Mouse (Mus musculus): ENCODE results near the gene Nphp1. TPM values are rescaled to one million over a fixed set of nuclear protein-coding genes. Genes with fewer than 3 reads are reported as not detected.

Gene Nphp1
- total and polyA plus RNA-seq, 2 experiments from 2014 or later: 8.9 to 21.3 TPM

DNA sequence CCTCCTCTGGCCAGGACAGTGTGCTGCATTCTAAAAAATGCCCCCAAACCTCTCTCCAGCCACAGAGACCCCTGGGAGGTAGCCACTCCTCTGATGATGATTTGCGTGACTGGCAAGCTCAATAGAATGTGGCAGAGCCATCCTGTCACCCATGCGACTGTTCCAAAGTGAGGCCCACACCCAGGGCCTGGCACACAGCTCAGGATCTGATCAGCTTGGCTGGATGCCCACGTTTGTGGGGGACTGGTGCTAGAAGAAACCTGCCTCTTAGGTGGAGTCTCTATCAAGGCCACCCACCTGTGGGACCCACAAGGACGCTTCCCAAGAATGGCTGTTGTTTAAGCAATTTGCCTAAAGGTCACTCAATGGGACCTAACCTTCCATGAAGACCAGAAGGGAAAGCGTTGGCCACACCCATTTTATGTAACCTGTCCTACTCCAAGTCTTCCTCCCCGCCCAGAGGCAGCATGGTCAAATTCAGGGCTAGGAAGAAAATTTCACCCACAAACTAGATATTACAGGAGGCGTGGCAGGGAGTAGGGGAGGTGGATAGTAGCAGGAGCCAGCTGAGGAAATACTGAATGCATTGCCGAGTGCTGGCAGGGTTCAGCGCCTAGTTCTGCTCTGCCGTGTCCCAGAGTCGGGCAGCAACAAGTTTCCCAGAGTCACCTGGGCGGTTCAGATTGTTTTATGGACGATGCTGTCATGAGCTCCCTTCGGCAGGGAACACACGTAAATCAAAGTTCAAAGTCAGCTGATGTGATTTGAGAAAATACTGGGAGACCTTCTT, 59.8 kb downstream of the Nphp1 start:
- WGBS: 42% methylated on average over 15 of the region's 15 CpGs
- Histone ChIP-seq H3K4me1 (ENCODE audit: control insufficient read depth, insufficient read depth) (peaks cover 4% of the 10 kb centered on the region; the same call in 1 of the 2 replicates), H3K9me3 (replicated peaks; ENCODE audit: control insufficient read depth, low read length) (no peaks in the 10 kb centered on the region), H3K36me3 (replicated peaks; ENCODE audit: control insufficient read depth, insufficient read depth, low read length) (no peaks in the 10 kb centered on the region), H3K27ac (ENCODE audit: low read depth) (peak overlapping the region; percentile 72), H3K4me2 (ENCODE audit: low read depth, low read length) (peak overlapping the region; percentile 55), H3K27me3 (ENCODE audit: control insufficient read depth, insufficient read depth, low read length) (no peaks in the 10 kb centered on the region), H3K9ac (replicated peaks; ENCODE audit: low read depth, low read length) (no peak overlapping the region), H3K4me3 (ENCODE audit: low read depth, low read length) (peak overlapping the region; percentile 40)
- DNase-seq (ENCODE audit: low spot score) (peak; percentile 16), ATAC-seq (ENCODE audit: insufficient read depth, low read depth) (no peak)
- no peak for TF ChIP-seq EP300 (IDR thresholded peaks at IDR 0.05; ENCODE audit: low read depth)
- TF ChIP-seq CTCF (IDR thresholded peaks at IDR 0.05; ENCODE audit: low read depth): no peak

DNA sequence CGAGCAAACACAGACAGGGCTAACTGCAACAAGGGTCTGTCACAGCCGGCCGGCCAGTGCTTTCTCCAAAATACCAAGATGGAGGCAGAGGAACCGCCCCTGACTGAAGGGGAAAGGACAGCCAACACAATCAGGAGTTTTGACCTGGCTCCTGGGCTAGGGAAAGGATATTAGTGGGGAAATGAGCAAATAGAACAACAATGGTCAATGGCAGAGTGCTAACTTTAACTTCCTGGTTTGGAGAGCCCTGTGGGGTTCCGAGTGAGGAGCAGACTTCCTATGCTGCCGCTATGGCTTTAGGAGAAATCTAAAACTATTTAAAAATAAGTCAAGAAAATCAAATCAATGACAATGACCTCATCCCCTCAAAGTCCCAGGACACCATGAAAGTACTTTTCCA, 60.6 kb downstream of the Nphp1 start:
- Histone ChIP-seq H3K4me2 (ENCODE audit: low read depth, low read length) (peak overlapping the region; percentile 55), H3K9me3 (replicated peaks; ENCODE audit: control insufficient read depth, low read length) (no peaks in the 10 kb centered on the region), H3K4me3 (ENCODE audit: low read depth, low read length) (0 out of 2 replicates have a peak overlapping the region, but pooled peaks have one; percentile 14), H3K4me1 (ENCODE audit: control insufficient read depth, insufficient read depth) (peaks cover 4% of the 10 kb centered on the region; the same call in 1 of the 2 replicates), H3K27me3 (ENCODE audit: control insufficient read depth, insufficient read depth, low read length) (no peaks in the 10 kb centered on the region), H3K27ac (ENCODE audit: low read depth) (peak overlapping the region; percentile 72), H3K9ac (replicated peaks; ENCODE audit: low read depth, low read length) (no peak overlapping the region), H3K36me3 (replicated peaks; ENCODE audit: control insufficient read depth, insufficient read depth, low read length) (no peaks in the 10 kb centered on the region)
- DNase-seq (ENCODE audit: low spot score) (peak; percentile 13), ATAC-seq (ENCODE audit: insufficient read depth, low read depth) (no peak)
- TF ChIP-seq CTCF (IDR thresholded peaks at IDR 0.05; ENCODE audit: low read depth): no peak
- no peak for TF ChIP-seq EP300 (IDR thresholded peaks at IDR 0.05; ENCODE audit: low read depth)
- WGBS: 65% methylated on average over 6 of the region's 6 CpGs

DNA sequence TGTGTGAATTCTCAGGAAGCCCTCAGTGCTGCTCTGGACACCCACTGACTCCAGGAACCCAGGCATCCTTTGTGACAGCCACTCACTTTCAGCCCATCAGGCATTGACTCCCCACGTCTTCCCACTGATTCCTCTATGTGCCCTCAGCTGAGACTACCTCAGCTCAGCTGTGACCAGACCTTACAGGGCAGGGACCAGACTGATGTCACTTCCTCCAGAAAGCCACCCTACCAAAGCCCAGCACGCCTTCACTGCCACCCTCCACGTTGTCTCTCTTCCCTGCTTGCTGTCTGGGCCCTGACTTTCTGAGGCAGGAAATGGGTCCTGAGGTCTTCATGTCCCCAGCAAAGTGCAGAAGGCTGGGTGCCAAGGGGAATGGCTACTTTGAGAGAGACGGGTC, 65.5 kb downstream of the Nphp1 start:
- no peak for ATAC-seq (ENCODE audit: insufficient read depth, low read depth)
- no peak for DNase-seq (ENCODE audit: low spot score)
- no peaks in the 10 kb centered on the region for H3K27me3 ChIP-seq (ENCODE audit: control insufficient read depth, insufficient read depth, low read length)
- H3K4me2 ChIP-seq (ENCODE audit: low read depth, low read length): no peak overlapping the region
- no peak overlapping the region for H3K9ac ChIP-seq (replicated peaks; ENCODE audit: low read depth, low read length)
- H3K36me3 ChIP-seq (replicated peaks; ENCODE audit: control insufficient read depth, insufficient read depth, low read length): no peaks in the 10 kb centered on the region
- H3K4me3 ChIP-seq (ENCODE audit: low read depth, low read length): no peak overlapping the region
- H3K9me3 ChIP-seq (replicated peaks; ENCODE audit: control insufficient read depth, low read length): no peaks in the 10 kb centered on the region
- H3K27ac ChIP-seq (ENCODE audit: low read depth): peak overlapping the region; percentile 97
- TF ChIP-seq EP300 (IDR thresholded peaks at IDR 0.05; ENCODE audit: low read depth) (no peak), CTCF (IDR thresholded peaks at IDR 0.05; ENCODE audit: low read depth) (no peak)
- H3K4me1 ChIP-seq (ENCODE audit: control insufficient read depth, insufficient read depth): peaks cover 12% of the 10 kb centered on the region
- WGBS: 50% methylated on average over 4 of the region's 4 CpGs

DNA sequence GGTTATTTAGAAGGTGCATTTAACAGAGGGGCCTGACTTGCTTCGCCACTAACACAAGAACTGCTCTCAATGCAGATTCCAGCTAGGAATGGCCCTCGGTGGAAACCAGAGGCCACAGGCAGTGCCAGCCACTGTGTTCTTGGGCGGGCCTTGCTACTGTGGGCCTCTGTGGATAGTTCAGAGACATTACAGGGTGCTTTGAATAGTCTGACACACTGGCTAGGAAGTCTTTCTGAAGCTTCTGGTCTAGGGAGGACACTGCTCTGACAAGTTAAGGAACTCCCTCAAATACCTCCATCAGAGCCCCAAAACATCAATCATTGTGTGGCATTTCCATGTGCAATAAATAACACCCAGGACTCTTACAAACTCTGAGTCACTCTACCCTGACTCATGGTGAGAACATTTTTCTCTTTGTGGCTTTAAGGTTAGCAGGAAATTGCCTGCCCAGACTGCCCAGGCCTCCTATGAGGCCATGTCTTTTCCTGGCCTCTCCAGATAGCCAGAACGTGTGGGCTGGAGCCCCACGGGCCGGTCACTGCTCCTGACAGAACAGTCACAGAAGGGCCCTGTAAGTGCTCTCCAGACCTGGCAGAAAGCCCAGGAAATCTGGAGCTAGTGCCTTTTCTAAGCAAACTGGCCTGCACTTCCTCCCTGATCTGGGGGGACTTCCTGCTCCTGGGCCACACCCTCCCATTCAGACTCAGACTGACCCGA, 66.4 kb downstream of the Nphp1 start:
- H3K4me1 ChIP-seq (ENCODE audit: control insufficient read depth, insufficient read depth): peaks cover 12% of the 10 kb centered on the region

DNA sequence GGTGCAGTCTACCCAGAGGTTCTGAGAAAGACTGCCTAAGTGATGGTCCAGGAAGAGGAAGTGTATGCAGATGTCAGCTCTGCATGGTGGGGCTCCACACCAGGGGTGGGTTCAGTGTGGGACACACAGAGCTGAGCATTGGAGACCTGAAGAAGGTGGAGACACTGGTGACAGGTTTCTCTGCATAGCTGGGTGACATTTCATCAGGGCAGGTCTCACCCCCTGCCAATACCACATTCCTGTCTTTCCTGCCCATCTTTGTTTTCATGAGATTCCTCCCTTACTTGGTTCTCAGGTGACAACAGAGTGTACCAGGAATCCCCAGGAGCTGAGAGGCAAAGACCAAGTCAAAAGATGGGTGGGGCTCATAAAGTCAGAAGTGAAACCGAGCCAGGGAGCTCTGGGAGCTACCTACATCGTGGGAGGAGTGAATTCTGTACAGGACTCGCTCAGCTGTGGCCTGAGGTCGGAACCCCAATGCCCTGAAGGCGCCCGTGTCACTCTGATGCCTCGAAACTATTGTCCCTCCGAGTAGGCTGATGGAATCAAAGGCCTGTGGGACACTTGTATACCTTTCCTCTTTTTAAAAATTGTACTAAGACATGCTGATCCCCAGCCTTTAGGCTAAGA, 69.7 kb downstream of the Nphp1 start:
- Histone ChIP-seq H3K27me3 (ENCODE audit: control insufficient read depth, insufficient read depth, low read length) (no peaks in the 10 kb centered on the region), H3K4me2 (ENCODE audit: low read depth, low read length) (no peak overlapping the region), H3K4me3 (ENCODE audit: low read depth, low read length) (no peak overlapping the region), H3K9me3 (replicated peaks; ENCODE audit: control insufficient read depth, low read length) (no peaks in the 10 kb centered on the region), H3K36me3 (replicated peaks; ENCODE audit: control insufficient read depth, insufficient read depth, low read length) (no peaks in the 10 kb centered on the region), H3K9ac (replicated peaks; ENCODE audit: low read depth, low read length) (no peak overlapping the region), H3K4me1 (ENCODE audit: control insufficient read depth, insufficient read depth) (peaks cover 12% of the 10 kb centered on the region), H3K27ac (ENCODE audit: low read depth) (no peak overlapping the region)
- no peak for ATAC-seq (ENCODE audit: insufficient read depth, low read depth)
- no peak for DNase-seq (ENCODE audit: low spot score)
- no peak for TF ChIP-seq EP300 (IDR thresholded peaks at IDR 0.05; ENCODE audit: low read depth)
- no peak for TF ChIP-seq CTCF (IDR thresholded peaks at IDR 0.05; ENCODE audit: low read depth)
- WGBS: 75% methylated on average over 8 of the region's 8 CpGs

More for the DNA sequence above, 66.4 kb downstream of the Nphp1 start:
- Histone ChIP-seq H3K27ac (ENCODE audit: low read depth) (peak overlapping the region; percentile 97), H3K9ac (replicated peaks; ENCODE audit: low read depth, low read length) (no peak overlapping the region), H3K9me3 (replicated peaks; ENCODE audit: control insufficient read depth, low read length) (no peaks in the 10 kb centered on the region), H3K36me3 (replicated peaks; ENCODE audit: control insufficient read depth, insufficient read depth, low read length) (no peaks in the 10 kb centered on the region), H3K4me3 (ENCODE audit: low read depth, low read length) (no peak overlapping the region), H3K4me2 (ENCODE audit: low read depth, low read length) (no peak overlapping the region), H3K27me3 (ENCODE audit: control insufficient read depth, insufficient read depth, low read length) (no peaks in the 10 kb centered on the region)
- no peak; the same call in 1 of the 2 replicates for TF ChIP-seq EP300 (IDR thresholded peaks at IDR 0.05; ENCODE audit: low read depth)
- no peak for TF ChIP-seq CTCF (IDR thresholded peaks at IDR 0.05; ENCODE audit: low read depth)
- peak; percentile 95 for DNase-seq (ENCODE audit: low spot score)
- 20% methylated on average over 7 of the region's 7 CpGs for WGBS
- peak; percentile 97 for ATAC-seq (ENCODE audit: insufficient read depth, low read depth)

Measured in heart, postnatal 0 days (tissue).